19 mouse cellular contexts compared by ENCODE assay signal in genomic region chr3:52563595-52563994, GRCm38 (mm10).
"Had no signal": no experiment of that assay in that cellular context is flagged by ENCODE, and none has a peak within 500 bp of the region (broad histone marks: within the 10 kb centered on the region; RNA-seq: fewer than 3 reads in every experiment).

No protein-coding gene starts in this region.

- H3K9ac ChIP-seq: liver, postnatal 0 days; lung, embryonic 14.5 days; midbrain, embryonic 12.5 days; neural tube, embryonic 13.5 days; neural tube, embryonic 15.5 days had no signal

- H3K4me2 ChIP-seq: lung, embryonic 14.5 days; midbrain, embryonic 12.5 days; neural tube, embryonic 13.5 days; neural tube, embryonic 15.5 days had no signal

- H3K27me3 ChIP-seq: midbrain, embryonic 12.5 days; neural tube, embryonic 15.5 days had no signal

- H3K27ac ChIP-seq: midbrain, embryonic 10.5 days; midbrain, embryonic 12.5 days; neural tube, embryonic 13.5 days; neural tube, embryonic 15.5 days had no signal

- ATAC-seq: liver, postnatal 0 days; midbrain, embryonic 16.5 days had no signal

- H3K9me3 ChIP-seq: midbrain, embryonic 10.5 days; midbrain, embryonic 12.5 days; neural tube, embryonic 13.5 days; neural tube, embryonic 15.5 days had no signal

- H3K36me3 ChIP-seq: midbrain, embryonic 10.5 days; midbrain, embryonic 12.5 days; neural tube, embryonic 13.5 days; neural tube, embryonic 15.5 days had no signal

- H3K4me3 ChIP-seq: midbrain, embryonic 10.5 days; midbrain, embryonic 12.5 days; myocyte; neural tube, embryonic 13.5 days; neural tube, embryonic 15.5 days had no signal

- H3K4me1 ChIP-seq: midbrain, embryonic 10.5 days had no signal

- DNase-seq: liver, postnatal 0 days; lung, embryonic 14.5 days; lung, postnatal 10 days; lung, postnatal 4 days; midbrain, embryonic 14.5 days; retina, postnatal 1 day; right cerebral cortex, adult 18-20 months; right cerebral cortex, postnatal 25 days; right cerebral cortex, postnatal 4 days; spleen, adult 18-20 months; thymus, adult 18-20 months; thymus, postnatal 14 days; thymus, postnatal 36 days had no signal
